Mouse (Mus musculus) MEL (cell line): ENCODE results near the gene Lmntd2.

ENCODE experiments used
- CTCF ChIP-seq, 3 experiments: IDR thresholded peaks in 2 of 3; conservative IDR thresholded peaks in 1 of 3; 2 replicates each; pipeline ENCODE4 v1.5.1; 2011 to 2012; ENCODE audit warnings: low read length in 3 of 3, low read depth in 2 of 3, mild to moderate bottlenecking in 2 of 3, improper control_type of control experiment in 1 of 3, inconsistent platforms in 1 of 3, mixed read lengths in 1 of 3, moderate library complexity in 1 of 3; ENCODE audit not compliant: control insufficient read depth in 1 of 3, insufficient read depth in 1 of 3, poor library complexity in 1 of 3, severe bottlenecking in 1 of 3
- EP300 ChIP-seq, 2 experiments: IDR thresholded peaks; 2 replicates each; pipeline ENCODE4 v1.6.1; 2011; ENCODE audit warnings: improper control_type of control experiment in 2 of 2, low read length in 2 of 2, low read depth in 1 of 2, mild to moderate bottlenecking in 1 of 2
- GATA1 ChIP-seq: IDR thresholded peaks from 2 replicates; pipeline ENCODE4 v1.6.1; 2011; ENCODE audit warnings: low read depth, low read length, improper control_type of control experiment
- MAX ChIP-seq: IDR thresholded peaks from 2 replicates; pipeline ENCODE4 v1.6.1; 2011; ENCODE audit warnings: low read length, improper control_type of control experiment
- MXI1 ChIP-seq: IDR thresholded peaks from 2 replicates; pipeline ENCODE4 v1.6.1; 2011; ENCODE audit warnings: mild to moderate bottlenecking, low read depth, low read length, improper control_type of control experiment
- POLR2AphosphoS2 ChIP-seq: IDR thresholded peaks from 2 replicates; pipeline ENCODE4 v1.6.1; 2011; ENCODE audit warnings: low read length, improper control_type of control experiment

DNA sequence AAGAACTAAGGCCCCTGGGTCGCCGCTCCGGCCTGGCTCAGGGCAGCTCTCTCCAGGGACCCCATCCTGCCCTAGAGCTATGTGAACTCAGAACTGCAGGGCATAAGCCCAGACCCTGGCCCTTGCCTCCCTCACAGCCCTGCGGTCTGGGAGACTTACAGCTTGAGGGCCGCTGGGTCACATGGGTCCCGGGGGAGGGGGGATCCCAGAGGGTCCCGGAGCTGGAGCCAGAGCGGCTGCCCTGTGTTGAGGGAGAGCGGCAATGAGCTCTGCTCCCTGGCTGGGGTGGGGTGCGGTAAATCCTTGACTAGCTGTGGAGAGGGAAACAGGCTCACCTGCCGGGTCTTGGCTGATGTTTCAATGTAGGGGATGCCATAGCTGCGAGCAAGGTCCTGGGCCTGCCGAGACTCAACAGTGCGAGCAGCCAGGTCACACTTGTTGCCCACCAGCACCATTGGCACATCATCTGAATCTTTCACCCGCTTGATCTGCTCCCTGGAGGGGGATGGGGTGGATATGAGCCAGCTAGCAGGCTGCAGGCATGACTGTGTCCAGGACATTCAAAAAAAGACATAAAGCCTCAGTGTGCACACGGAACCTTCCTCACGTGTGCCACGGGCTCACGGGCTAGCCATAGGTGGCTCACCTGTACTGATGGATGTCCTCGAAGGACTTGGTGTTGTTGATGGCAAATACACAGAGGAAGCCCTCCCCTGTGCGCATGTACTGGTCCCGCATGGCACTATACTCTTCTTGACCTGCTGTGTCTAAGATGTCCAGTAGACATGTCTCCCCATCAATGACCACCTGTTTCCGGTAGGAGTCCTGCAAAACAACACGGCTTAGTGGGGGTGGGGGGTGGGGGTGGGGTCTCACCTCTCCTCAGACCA, 21.8 kb downstream of the Lmntd2 start:
- TF ChIP-seq GATA1 (no peak), EP300 (IDR thresholded peaks at IDR 0.05; ENCODE audit: low read depth in 1 of 2, low read length in 2 of 2) (no peak), MXI1 (no peak), CTCF (IDR thresholded peaks at IDR 0.05 in 2 of 3, conservative IDR thresholded peaks at IDR 0.05 in 1 of 3; ENCODE audit: control insufficient read depth in 1 of 3, insufficient read depth in 1 of 3, low read depth in 2 of 3, low read length in 3 of 3, poor library complexity in 1 of 3, severe bottlenecking in 1 of 3) (no peak), MAX (no peak), POLR2AphosphoS2 (no peak)
